Mouse (Mus musculus): ENCODE measurements around the gene Gm15557.

DNA sequence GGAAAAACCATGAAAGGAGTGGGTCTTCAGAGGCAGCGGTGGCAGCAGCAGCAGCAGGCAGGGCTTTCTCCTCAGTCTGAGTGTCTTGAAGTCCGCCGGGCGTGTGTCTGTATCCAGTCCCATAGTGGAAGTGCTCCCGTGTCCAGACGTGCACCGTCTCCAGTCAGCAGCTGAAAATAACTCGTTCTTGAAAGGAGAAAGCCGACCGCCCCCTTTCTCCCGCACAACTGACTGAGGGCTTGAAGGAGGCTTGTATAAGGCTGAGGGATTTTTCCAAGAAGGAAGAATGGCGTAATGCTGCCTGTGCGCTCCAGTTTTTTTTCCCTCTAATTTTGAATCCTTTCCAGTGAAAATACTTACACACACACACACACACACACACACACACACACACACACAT lies 4.6 kb downstream of the Gm15557 start, which contains the start of gene Gdf5:
- no peak for TF ChIP-seq CTCF (conservative IDR thresholded peaks at IDR 0.05; ENCODE audit: insufficient read depth, insufficient read length, low read depth, low read length)
- TF ChIP-seq POLR2A (IDR thresholded peaks at IDR 0.05; ENCODE audit: low read depth, low read length), result no peak
